Mouse (Mus musculus) small intestine, adult 2 months (tissue): ENCODE measurements around the gene Bmper.

Experiments used
- CTCF ChIP-seq: fragments of 200-500 bp; IDR thresholded peaks from 2 replicates; pipeline ENCODE4 v1.5.1; 2012; ENCODE audit warnings: low read depth, mild to moderate bottlenecking, control low read depth, inconsistent platforms, low read length, moderate library complexity, mixed read lengths; ENCODE audit not compliant: insufficient replicate concordance, insufficient read length; ENCODE audit errors: extremely low read depth
- POLR2A ChIP-seq: fragments of 200-500 bp; IDR thresholded peaks from 2 replicates; pipeline ENCODE4 v1.6.1; 2012; ENCODE audit warnings: low read depth, mild to moderate bottlenecking, control low read depth, inconsistent platforms, low read length, moderate library complexity

GRCm38 (mm10) chr9:23412956-23413355 is 190.1 kb downstream of the Bmper start:
- TF ChIP-seq CTCF (no peak), POLR2A (no peak)
